Mouse (Mus musculus) lung, postnatal 14 days (tissue): ENCODE measurements around the gene Cxcl10.

Experiments used
- DNase-seq: peaks from one replicate; pipeline ENCODE4 v3.0.0; 2021

The Cxcl10 gene

DNA sequence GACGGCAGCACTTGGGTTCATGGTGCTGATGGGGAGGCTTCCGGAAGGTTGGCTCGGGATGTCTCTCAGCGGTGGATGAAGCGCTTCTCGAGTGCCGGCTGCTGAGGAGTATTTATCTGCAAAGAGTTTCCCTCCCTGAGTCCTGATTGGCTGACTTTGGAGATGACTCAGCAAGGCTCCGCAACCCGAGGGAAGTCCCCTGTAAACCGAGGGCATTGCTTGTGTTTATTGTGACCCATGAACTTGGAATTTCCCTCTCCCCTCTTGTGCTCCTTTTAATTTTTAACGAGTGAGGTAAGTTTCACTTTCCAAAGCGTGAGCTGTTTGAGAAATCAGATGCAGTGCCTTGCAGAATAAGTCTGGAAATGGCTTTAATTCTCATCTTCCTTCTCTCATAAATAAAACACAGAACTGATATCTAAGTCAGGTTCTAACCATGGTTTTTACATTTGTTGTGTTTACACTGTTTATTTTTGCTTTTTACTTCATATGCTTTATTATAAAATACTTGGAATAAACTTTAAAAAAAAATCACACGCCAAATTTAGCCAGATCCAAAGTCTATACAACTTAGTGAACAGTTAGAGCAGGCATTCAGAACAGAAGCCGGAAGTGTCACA, at the start of gene Cxcl10:
Cxcl10 (minus strand) TSS at position 96 of the 620 bp plus-strand sequence.
- peak; percentile 42 for DNase-seq

DNA sequence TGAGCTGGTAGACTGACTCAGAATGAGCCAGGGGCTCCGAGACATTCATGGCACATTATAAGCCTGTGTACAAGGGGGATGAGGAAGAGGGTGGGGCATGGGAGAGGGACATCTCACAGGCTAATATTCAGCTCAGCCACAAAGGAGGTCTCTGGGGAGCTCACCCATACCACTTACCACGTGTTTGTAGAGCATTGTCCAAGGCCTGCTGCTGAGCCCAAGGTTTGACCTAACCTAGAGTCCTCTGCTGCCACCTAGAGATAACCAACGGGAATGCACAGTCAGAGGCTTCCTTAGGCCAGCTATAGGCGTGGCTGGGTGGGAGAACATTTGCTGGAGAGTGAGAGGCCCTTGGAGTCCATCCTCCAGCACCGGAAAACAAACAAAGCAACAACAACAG, 49.5 kb upstream of the Cxcl10 start:
- DNase-seq: peak; percentile 87

- DNase-seq: no peak
Observed at GRCm38 (mm10) chr5:92396476-92396875, 47.8 kb upstream of the Cxcl10 start.

DNA sequence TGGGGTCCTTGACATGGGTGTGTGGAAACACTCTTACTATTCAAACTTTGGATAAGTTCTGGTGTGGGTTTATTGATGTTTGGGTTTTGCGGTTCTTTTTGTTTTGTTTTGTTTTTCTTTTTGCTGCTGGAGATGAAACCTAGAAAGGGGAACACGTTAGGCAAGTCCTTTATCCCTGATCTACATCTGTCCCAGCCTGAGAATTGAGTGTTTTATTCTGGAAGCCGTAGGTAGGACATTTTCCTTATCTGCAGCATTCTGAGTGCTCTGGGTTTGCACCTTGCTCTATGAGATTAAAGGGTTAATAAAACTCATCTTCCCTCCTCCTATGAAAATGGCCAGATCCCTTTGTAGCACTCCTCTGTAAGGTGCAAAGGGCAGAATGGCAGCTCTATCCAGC, 47.1 kb upstream of the Cxcl10 start:
- no peak for DNase-seq

GRCm38 (mm10) chr5:92393863-92394262, 45.2 kb upstream of the Cxcl10 start:
- no peak for DNase-seq

- no peak for DNase-seq
Observed at GRCm38 (mm10) chr5:92392542-92392941, 43.9 kb upstream of the Cxcl10 start.

DNA sequence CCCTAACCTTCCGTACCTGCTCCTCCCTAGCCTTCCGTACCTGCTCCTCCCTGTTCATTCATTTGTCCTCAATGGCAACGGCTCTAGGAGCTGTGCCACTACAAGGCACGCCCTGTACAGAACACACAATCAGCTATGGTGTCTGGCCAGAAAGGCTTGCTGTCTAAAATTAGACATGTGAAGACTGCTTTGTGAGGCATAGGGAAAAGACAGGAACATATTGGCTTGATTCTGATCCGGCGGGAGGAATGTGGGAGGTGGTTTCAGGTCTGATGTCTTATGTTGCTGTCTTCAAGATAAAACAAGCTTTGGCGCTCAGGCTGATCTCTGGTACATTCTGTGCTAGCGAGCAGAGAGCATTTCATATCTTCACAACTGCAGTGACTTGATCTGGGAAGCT, 41.9 kb upstream of the Cxcl10 start:
- no peak for DNase-seq

DNA sequence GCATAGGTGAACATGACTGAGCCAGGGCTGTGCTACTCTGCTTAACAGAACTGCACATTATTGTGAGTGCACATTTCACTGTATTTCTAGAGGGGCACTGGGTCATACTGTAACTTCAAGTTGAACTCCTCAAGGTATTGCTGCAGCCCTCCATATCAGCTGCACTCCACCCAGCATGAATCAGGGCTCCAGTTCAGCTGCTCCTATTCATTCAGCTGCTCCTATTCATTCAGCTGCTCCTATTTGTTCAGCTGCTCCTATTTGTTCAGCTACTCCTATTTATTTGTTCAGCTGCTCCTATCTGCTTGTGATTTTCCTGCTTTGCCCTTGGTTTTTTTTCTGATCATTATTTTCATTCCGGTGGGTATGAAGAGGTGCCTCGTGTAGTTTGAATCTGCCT, 41.3 kb upstream of the Cxcl10 start:
- no peak for DNase-seq

DNA sequence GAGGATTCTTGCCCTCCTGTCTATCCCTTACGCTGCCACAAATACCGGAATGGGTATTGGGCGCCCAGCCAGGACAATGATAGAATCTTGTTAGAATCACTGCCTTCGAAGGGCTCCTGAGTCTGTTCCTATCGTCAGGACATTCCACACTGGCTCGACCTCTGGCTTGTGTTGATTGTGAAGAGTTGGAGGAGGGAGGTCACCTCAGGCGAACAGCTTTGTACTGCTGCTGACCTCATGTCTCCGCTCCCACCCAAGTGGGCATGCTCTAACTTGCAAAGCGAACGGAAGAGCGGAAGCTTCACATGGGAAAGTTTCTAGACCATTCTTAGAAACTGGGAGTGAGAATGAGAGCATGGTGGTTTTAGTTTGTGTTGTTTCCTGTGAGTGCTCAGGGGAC, 38.7 kb upstream of the Cxcl10 start:
- DNase-seq: no peak

GRCm38 (mm10) chr5:92386643-92387042, 38.0 kb upstream of the Cxcl10 start:
- peak; percentile 18 for DNase-seq

- no peak for DNase-seq
Observed at GRCm38 (mm10) chr5:92386102-92386501, 37.4 kb upstream of the Cxcl10 start.

GRCm38 (mm10) chr5:92384855-92385254, 36.2 kb upstream of the Cxcl10 start:
- no peak for DNase-seq

DNA sequence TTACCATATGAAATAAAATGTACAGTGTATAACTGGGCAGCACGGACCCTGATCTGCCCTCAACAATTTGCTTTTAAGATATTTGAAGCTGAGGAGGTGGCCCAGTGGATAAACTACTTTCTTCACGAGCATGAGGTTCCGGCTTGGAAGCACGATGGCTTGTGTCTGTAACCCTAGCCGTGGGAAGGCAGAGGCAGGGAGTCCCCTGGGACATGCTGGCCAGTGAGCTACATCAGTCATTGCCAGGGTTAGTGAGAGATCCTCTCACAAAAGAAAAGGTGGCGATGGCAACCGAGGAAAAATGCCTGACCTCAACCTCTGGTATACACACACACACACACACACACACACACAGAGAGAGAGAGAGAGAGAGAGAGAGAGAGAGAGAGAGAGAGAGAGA, 35.1 kb upstream of the Cxcl10 start:
- no peak for DNase-seq

- DNase-seq: no peak
Observed at GRCm38 (mm10) chr5:92382349-92382679, 33.6 kb upstream of the Cxcl10 start.

DNA sequence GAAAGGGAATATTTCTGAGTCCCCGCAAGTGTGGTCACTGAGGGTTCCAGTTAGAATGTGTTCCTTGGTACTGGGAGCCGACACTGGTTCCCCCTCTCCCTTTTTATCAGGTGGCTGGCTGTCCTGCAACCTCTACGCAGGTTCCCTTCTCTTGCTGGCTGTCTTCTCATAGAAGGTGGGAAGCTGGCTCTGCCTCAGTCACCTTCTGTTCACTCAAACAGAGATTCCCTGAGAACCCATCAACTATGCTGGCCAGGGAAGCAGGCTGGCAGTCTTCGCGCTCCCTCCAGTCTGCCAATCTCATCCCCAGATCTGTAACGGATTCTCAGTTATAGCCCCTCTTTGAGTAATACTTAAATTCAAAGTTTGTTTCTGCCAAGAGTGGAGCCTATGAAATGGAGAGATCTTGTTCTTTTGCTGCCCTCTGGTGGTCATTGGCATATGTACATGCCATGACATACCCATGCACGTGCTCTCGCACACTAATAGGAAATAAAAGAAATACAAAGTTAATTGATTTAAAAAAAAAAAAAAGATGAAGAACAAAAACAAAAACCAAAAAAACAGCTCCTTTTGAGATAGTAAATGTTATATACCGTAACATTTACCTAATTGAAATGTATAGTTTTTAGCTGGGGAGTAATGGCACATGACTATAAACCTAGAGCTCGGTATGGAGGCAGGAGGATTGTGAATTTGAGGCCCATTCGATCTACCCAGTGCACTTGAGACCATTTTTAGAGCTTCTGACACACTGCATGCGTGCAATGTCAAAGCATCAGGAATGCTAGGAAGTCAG, 33.1 kb upstream of the Cxcl10 start:
- DNase-seq: peak; percentile 87

DNA sequence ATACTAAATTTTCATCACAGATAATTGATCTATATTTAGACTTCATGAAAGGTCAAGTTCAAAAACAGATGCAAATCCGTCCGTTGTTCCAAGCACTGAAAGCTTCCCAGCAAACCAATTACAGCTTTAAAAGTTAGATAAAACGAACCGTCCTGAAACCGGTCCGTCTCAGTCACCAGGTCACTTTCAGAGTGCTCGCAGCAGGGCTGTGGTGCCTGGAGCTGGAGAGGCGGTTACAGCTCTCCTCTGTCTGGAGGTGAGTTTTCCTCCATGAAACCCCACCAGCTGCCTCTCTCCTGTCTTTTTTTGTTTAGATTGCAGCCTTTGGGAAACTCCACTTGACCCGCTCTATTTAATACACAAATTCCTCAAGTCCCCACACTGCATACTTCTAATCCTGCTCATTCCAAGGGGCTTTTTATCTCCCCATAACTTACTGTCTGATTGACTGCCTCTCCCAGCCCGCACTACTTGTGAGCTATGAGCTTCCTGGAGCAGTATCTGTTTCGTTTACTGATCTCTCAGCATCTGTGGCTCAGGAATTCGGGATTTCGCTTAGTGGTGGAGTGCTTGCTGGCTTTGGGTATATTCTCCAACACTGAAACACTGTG, 28.2 kb upstream of the Cxcl10 start:
- DNase-seq: no peak

GRCm38 (mm10) chr5:92375368-92375767, 26.7 kb upstream of the Cxcl10 start:
- no peak for DNase-seq

- DNase-seq: no peak
Observed at GRCm38 (mm10) chr5:92374721-92375142, 26.0 kb upstream of the Cxcl10 start.

- no peak for DNase-seq
Observed at GRCm38 (mm10) chr5:92372605-92373004, 23.9 kb upstream of the Cxcl10 start.

GRCm38 (mm10) chr5:92371361-92371976, 22.8 kb upstream of the Cxcl10 start:
- DNase-seq: no peak

DNA sequence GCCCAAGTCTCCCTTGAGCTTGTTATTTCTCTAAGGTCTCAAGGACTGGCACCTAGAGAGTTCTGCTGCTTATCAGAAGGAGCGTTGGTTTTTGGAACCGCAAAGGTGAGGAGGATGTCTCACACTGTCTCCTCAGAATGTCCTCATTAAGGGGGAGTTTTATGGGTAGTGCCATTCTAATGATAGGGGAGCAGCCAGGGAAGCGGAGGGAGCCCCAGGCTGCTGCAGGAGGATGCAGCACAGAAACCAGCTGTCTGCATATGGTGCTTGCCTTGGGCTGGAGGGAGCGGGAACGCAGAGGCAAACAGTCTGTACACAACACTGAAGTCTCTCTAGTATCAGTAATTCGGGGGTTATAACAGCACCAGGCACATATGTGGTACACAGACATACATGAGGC, 22.2 kb upstream of the Cxcl10 start:
- no peak for DNase-seq

DNA sequence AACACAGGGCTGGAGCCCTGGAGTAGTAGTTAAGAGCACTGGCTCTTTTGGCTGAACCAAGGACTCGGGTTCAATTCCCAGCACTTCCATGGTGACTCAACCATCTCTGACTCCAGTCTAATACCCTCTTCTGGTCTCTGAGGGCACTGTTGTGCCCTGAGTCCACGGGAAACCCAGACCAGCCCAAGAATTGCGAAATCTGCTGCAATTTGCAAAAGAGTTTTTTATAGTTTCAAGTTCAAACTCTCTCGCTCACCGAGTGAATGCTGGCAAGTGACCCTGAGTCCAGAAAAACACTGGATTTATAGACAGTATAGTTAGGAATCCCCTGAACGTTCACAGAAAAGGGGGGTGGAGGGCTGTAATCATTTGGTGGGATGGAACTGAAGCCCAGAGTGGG, 21.7 kb upstream of the Cxcl10 start:
- no peak for DNase-seq

DNA sequence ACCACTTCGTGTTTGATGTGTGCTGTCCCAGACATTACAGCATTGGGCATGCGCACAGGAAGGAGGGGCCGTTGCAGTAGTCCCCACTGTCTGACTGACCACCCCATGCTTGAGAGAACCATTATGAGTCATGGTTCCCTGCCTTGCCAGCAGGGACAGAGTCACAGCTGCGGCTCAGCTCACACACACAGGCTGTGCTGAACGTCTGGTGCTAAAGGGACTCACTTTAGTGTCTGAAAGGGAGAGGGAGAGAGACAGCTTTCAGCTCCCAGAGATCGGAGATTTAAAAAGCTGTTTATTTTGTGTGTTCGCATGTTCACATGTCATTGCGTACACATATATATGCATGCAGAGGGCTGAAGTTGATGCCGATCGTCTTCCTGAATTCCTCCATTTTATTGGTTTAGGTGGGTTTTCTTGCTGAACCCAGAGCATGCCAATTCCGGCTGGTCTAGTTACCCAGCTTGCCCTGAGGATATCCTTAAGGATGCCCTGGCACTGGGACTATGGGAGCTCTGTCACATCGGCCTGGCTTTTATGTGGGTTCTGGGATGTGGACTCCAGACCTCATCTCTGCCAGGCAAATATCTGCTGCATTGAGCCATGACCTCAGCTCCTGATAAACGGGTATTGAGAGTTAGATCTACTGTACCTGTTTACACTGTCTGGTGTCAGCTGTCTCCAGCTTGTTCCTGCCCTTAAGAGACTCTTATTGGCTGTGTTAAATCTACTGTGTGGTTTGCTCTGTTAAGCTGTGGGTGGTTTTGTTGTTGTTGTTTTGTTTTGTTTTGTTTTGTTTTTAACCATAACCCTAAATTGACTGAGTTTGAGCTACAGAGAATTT, 20.7 kb upstream of the Cxcl10 start:
- DNase-seq: peak; percentile 57
